Mouse (Mus musculus) gonadal fat pad, adult 2 months (tissue): ENCODE measurements around the gene Mif. TPM values are rescaled to one million over a fixed set of nuclear protein-coding genes. Genes with fewer than 3 reads are reported as not detected.
A peak's percentile ranks its signal among the peaks of the same experiment; 100 is the strongest.

Source experiments
- DNase-seq: peaks from one replicate; pipeline ENCODE4 v3.0.0-alpha.2; 2012; ENCODE audit warnings: low read depth
- polyA plus RNA-seq: library from polyadenylated mRNA; depleted of rRNA; stranded (reverse); fragments of >200 nt; gene quantifications from 2 replicates; pipeline ENCODE4 v1.2.3, GENCODE M21; 2012; rRNA removed

Mif gene
- polyA plus RNA-seq, 1 experiment = 670 TPM

GRCm38 (mm10) chr10:75837248-75837759 is 22.7 kb downstream of the Mif start, which contains the start of gene Gstt2:
TSS of gene Gstt2 (minus strand) at chr10:75837424.
- no peak for DNase-seq

GRCm38 (mm10) chr10:75835761-75836531 is 24.1 kb downstream of the Mif start:
- DNase-seq = no peak

GRCm38 (mm10) chr10:75835307-75835706 is 24.7 kb downstream of the Mif start:
- no peak for DNase-seq

- no peak for DNase-seq
Measured at GRCm38 (mm10) chr10:75834721-75835120, 25.3 kb downstream of the Mif start.

- DNase-seq = no peak
Measured at GRCm38 (mm10) chr10:75834250-75834649, 25.8 kb downstream of the Mif start.

GRCm38 (mm10) chr10:75833456-75834080 is 26.5 kb downstream of the Mif start:
- DNase-seq = no peak

GRCm38 (mm10) chr10:75832272-75832895 is 27.7 kb downstream of the Mif start:
- no peak for DNase-seq

- no peak for DNase-seq
Measured at GRCm38 (mm10) chr10:75830275-75830670, 29.8 kb downstream of the Mif start.

GRCm38 (mm10) chr10:75829529-75830274 is 30.3 kb downstream of the Mif start:
- DNase-seq = no peak

- peak; percentile 94 for DNase-seq
Measured at GRCm38 (mm10) chr10:75828500-75828931, 31.5 kb downstream of the Mif start.

- DNase-seq = no peak
Measured at GRCm38 (mm10) chr10:75827668-75828360, 32.2 kb downstream of the Mif start.

GRCm38 (mm10) chr10:75824530-75824929 is 35.5 kb downstream of the Mif start:
- no peak for DNase-seq

- no peak for DNase-seq
Measured at GRCm38 (mm10) chr10:75823782-75824181, 36.3 kb downstream of the Mif start.

- DNase-seq = no peak
Measured at GRCm38 (mm10) chr10:75822443-75822842, 37.6 kb downstream of the Mif start, which contains the start of gene Gstt4. TSS of gene Gstt4 (minus strand) at chr10:75822543.

GRCm38 (mm10) chr10:75819882-75820281 is 40.2 kb downstream of the Mif start:
- no peak for DNase-seq

- DNase-seq = no peak
Measured at GRCm38 (mm10) chr10:75818641-75819040, 41.4 kb downstream of the Mif start.

Other genes starting within 250 kb of the Mif start
- 21.5 and 32.8 TPM in 2 replicates for gene Susd2, start 216.2 kb downstream of the Mif start, polyA plus RNA-seq
- 31.3 and 33.0 TPM in 2 replicates for gene Cabin1, start 95.9 kb downstream of the Mif start, polyA plus RNA-seq
- 97.9 and 149 TPM in 2 replicates for gene Ddt, start 86.8 kb downstream of the Mif start, polyA plus RNA-seq
- 1.2 TPM in 1 of 2 replicates, not detected in the other for gene Gm20441, start 79.3 kb downstream of the Mif start, polyA plus RNA-seq
- 99.8 and 148 TPM in 2 replicates for gene Gstt3, start 78.8 kb downstream of the Mif start, polyA plus RNA-seq
- gene Gstt1, start 61.7 kb downstream of the Mif start, polyA plus RNA-seq = 143 and 149 TPM in 2 replicates
- gene Gstt4, start 37.7 kb downstream of the Mif start, polyA plus RNA-seq = 1.0 and 2.6 TPM in 2 replicates
- 140 and 162 TPM in 2 replicates for gene Gstt2, start 22.8 kb downstream of the Mif start, polyA plus RNA-seq
- gene Derl3, start 33.2 kb upstream of the Mif start, polyA plus RNA-seq = 186 and 253 TPM in 2 replicates
- 37.1 and 46.1 TPM in 2 replicates for gene Smarcb1, start 61.4 kb upstream of the Mif start, polyA plus RNA-seq
- 138 and 191 TPM in 2 replicates for gene Chchd10, start 72.9 kb upstream of the Mif start, polyA plus RNA-seq
- 15.5 and 16.6 TPM in 2 replicates for gene Mmp11, start 76.3 kb upstream of the Mif start, polyA plus RNA-seq
- 1.0 and 1.4 TPM in 2 replicates for gene Gm867, start 80.4 kb upstream of the Mif start, polyA plus RNA-seq
- 0.24 and 0.55 TPM in 2 replicates for gene Vpreb3, start 82.8 kb upstream of the Mif start, polyA plus RNA-seq
- gene Gm5134, start 94.3 kb upstream of the Mif start, polyA plus RNA-seq = 0.07 and 0.13 TPM in 2 replicates
- gene Zfp280b, start 172.4 kb upstream of the Mif start, polyA plus RNA-seq = 4.4 and 4.8 TPM in 2 replicates